In the genomic region with DNA sequence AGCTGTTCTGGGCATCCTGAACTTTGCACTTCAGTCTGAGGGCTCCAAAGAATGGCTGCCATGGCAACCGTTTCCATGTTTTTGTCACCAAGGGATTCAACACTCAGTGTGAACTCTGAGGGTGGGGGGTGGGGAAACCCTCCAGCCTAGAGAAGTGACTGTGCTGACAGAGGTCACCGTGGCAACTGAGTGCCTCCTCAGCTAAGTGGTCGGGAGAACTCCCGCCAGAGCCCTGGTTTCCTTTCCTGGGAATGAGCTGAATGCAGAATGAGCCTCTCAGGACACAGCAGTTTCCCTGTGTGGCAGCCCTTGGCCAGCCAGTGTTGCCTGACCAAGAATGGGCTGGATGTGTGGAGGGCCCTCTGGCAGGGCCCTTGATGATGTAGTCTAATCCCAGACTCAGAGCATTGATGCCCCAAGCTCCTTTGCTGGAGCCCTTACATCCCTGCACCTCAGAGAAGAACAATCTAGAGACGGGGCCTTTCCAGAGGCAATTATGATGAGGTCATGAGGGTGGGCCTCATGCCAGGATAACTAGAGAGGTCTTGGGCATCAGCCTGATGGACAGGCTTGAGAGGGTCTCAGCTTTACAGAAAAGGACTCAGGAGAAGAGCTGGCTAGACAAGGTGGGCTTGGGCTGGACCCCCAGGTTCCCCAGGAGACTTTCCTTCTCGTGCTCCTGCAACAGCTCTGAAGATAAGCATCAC, we compare ENCODE assay signal across 8 mouse cellular contexts.
DNase-seq lines count a peak whose midpoint lies in the region; ATAC-seq and TF ChIP-seq lines count a peak whose summit lies in the region.

No protein-coding gene starts in this region.

- H3K4me1 ChIP-seq in heart, embryonic 12.5 days (replicated peaks), result peaks cover 64% of the 10 kb centered on the region
- H3K4me1 ChIP-seq in heart, adult 2 months (ENCODE audit: control insufficient read depth, insufficient read depth, low read length), result peaks cover 5% of the 10 kb centered on the region
- H3K4me1 ChIP-seq in forebrain, embryonic 10.5 days, result peaks cover 67% of the 10 kb centered on the region
- peaks cover 58% of the 10 kb centered on the region for H3K4me1 ChIP-seq in neural tube, embryonic 11.5 days (ENCODE audit: control insufficient read depth, insufficient read depth, low read length)

- no peak for ATAC-seq in heart, embryonic 12.5 days (ENCODE audit: insufficient number of reproducible peaks, low FRiP score)
- ATAC-seq in neural tube, embryonic 11.5 days (ENCODE audit: insufficient read depth, low FRiP score, low TSS enrichment), result peak; percentile 69

- peak overlapping the region; percentile 19; the same call in 1 of the 2 replicates for H3K4me2 ChIP-seq in heart, embryonic 12.5 days
- H3K4me2 ChIP-seq in neural tube, embryonic 11.5 days (ENCODE audit: low read depth), result no peak overlapping the region

- no peak for TF ChIP-seq EP300 in heart, adult 2 months (IDR thresholded peaks at IDR 0.05; ENCODE audit: insufficient read depth, low read depth, low read length)

- no peaks in the 10 kb centered on the region for H3K27me3 ChIP-seq in heart, embryonic 12.5 days (replicated peaks)
- no peaks in the 10 kb centered on the region for H3K27me3 ChIP-seq in heart, adult 2 months (ENCODE audit: control insufficient read depth, insufficient read depth, low read length)
- H3K27me3 ChIP-seq in forebrain, embryonic 10.5 days (ENCODE audit: poor library complexity, severe bottlenecking), result peaks cover 60% of the 10 kb centered on the region
- no peaks in the 10 kb centered on the region for H3K27me3 ChIP-seq in neural tube, embryonic 11.5 days (ENCODE audit: control insufficient read depth, insufficient read depth, low read length)

- 22% methylated on average over 6 of the region's 6 CpGs for WGBS in heart, embryonic 12.5 days
- WGBS in heart, adult 2 months, result 33% methylated on average over 6 of the region's 6 CpGs
- WGBS in forebrain, embryonic 10.5 days, result 32% methylated on average over 6 of the region's 6 CpGs
- 31% methylated on average over 6 of the region's 6 CpGs for WGBS in neural tube, embryonic 11.5 days

- H3K27ac ChIP-seq in heart, embryonic 12.5 days (ENCODE audit: poor library complexity, severe bottlenecking), result peak overlapping the region; percentile 67
- no peak overlapping the region for H3K27ac ChIP-seq in heart, adult 2 months
- peak overlapping the region; percentile 82 for H3K27ac ChIP-seq in forebrain, embryonic 10.5 days
- peak overlapping the region; percentile 82 for H3K27ac ChIP-seq in neural tube, embryonic 11.5 days (ENCODE audit: low read depth, low read length)

- TF ChIP-seq CTCF in heart, adult 2 months (IDR thresholded peaks at IDR 0.05), result no peak

- H3K36me3 ChIP-seq in heart, embryonic 12.5 days, result peaks cover 6% of the 10 kb centered on the region; the same call in 1 of the 2 replicates
- H3K36me3 ChIP-seq in heart, adult 2 months (ENCODE audit: control insufficient read depth, insufficient read depth, low read length), result no peaks in the 10 kb centered on the region
- H3K36me3 ChIP-seq in forebrain, embryonic 10.5 days (replicated peaks), result peaks cover 25% of the 10 kb centered on the region
- no peaks in the 10 kb centered on the region for H3K36me3 ChIP-seq in neural tube, embryonic 11.5 days (ENCODE audit: control insufficient read depth, insufficient read depth, low read length)

- TF ChIP-seq POLR2A in heart, adult 2 months (IDR thresholded peaks at IDR 0.05; ENCODE audit: insufficient read depth, low read depth, low read length), result no peak

- H3K79me2 ChIP-seq in heart, adult 2 months (replicated peaks; ENCODE audit: control insufficient read depth, insufficient read depth, low read length), result no peaks in the 10 kb centered on the region

- 0 out of 2 replicates have a peak overlapping the region, but pooled peaks have one; percentile 25 for H3K9ac ChIP-seq in heart, embryonic 12.5 days
- no peak overlapping the region for H3K9ac ChIP-seq in heart, adult 2 months (ENCODE audit: low read depth, low read length)
- H3K9ac ChIP-seq in neural tube, embryonic 11.5 days (ENCODE audit: low read length), result no peak overlapping the region

- no peak overlapping the region for H3K4me3 ChIP-seq in heart, embryonic 12.5 days
- no peak overlapping the region for H3K4me3 ChIP-seq in heart, adult 2 months
- peak overlapping the region; percentile 26 for H3K4me3 ChIP-seq in forebrain, embryonic 10.5 days
- no peak overlapping the region for H3K4me3 ChIP-seq in neural tube, embryonic 11.5 days (ENCODE audit: low read depth, low read length)

- intact Hi-C loops in heart, adult 2 months (cut with DNase I), result no loop called here

- DNase-seq in heart, adult 2 months, result no peak
- peak; percentile 84 for DNase-seq in forebrain, embryonic 10.5 days (ENCODE audit: extremely low spot score, low spot score)
- peak; percentile 46 to 63 for DNase-seq in kidney, postnatal 4 days
- peak; percentile 89 for DNase-seq in neural tube, embryonic 11.5 days (ENCODE audit: low spot score)
- DNase-seq in adrenal gland, postnatal 4 days (ENCODE audit: low spot score in 2 of 2), result no peak
- DNase-seq in T-cell, adult 2 months (ENCODE audit: low spot score), result no peak
- no peak for DNase-seq in layer of hippocampus, adult 9-11 months

- no peaks in the 10 kb centered on the region for H3K9me3 ChIP-seq in heart, embryonic 12.5 days (replicated peaks)
- no peaks in the 10 kb centered on the region; the same call in 1 of the 2 replicates for H3K9me3 ChIP-seq in forebrain, embryonic 10.5 days
- H3K9me3 ChIP-seq in neural tube, embryonic 11.5 days (ENCODE audit: control insufficient read depth, low read length), result no peaks in the 10 kb centered on the region

Comparison
In these comparisons a context has a peak if more than half of its experiments do, and no peak if none do; other contexts are left out.
1. DNase-seq: peak in forebrain, embryonic 10.5 days (single experiment), kidney, postnatal 4 days (2 of 2) and neural tube, embryonic 11.5 days (single experiment); none in heart, adult 2 months (0 of 2), adrenal gland, postnatal 4 days (0 of 2), T-cell, adult 2 months (single experiment) and layer of hippocampus, adult 9-11 months (single experiment).